Mouse (Mus musculus): ENCODE measurements at regions not wholly inside any gene's neighbourhood (a gene's known extent, or its start where the extent isn't known, plus 50 kb on each side); places are given as distances from the start of the nearest gene placed in this dataset.

DNA sequence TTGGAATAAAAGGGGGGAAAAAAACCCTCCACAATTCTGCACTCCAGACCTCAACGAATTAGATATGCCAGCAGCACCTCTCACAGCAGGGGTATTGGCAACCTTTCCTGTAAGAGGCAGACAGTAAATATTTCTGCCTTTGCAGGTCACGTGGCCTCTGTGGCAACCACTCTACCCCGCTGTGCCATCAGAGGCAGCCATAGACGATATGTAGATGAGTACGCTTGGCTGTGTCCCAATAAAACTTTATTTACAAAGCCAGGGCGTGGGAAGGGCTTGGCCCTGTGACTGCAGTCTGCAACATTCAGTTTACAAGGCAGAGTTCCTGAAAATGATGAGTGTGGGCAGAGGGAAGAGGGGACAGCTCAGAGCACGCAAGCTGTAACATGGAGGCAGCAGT lies 158.7 kb upstream of the Dio3 start:
- TF ChIP-seq CTCF (conservative IDR thresholded peaks at IDR 0.05 in 1 of 2, IDR thresholded peaks at IDR 0.05 in 1 of 2; ENCODE audit: low read depth in 2 of 2, low read length in 2 of 2), result no peak
- TF ChIP-seq POLR2A (IDR thresholded peaks at IDR 0.05; ENCODE audit: low read depth, low read length), result no peak
- TF ChIP-seq MEF2A (IDR thresholded peaks at IDR 0.05; ENCODE audit: borderline replicate concordance, low read depth, low read length), result no peak
- no peak for TF ChIP-seq RAD21 (IDR thresholded peaks at IDR 0.05; ENCODE audit: low read depth, low read length)
- no peak for TF ChIP-seq NRF1 (IDR thresholded peaks at IDR 0.05; ENCODE audit: low read depth, low read length)
- TF ChIP-seq HCFC1 (IDR thresholded peaks at IDR 0.05; ENCODE audit: low read depth, low read length), result no peak
- TF ChIP-seq ETS1 (conservative IDR thresholded peaks at IDR 0.05; ENCODE audit: low read depth, low read length), result no peak
- no peak for TF ChIP-seq ZMIZ1 (IDR thresholded peaks at IDR 0.05; ENCODE audit: low read depth, low read length)
- TF ChIP-seq USF1 (IDR thresholded peaks at IDR 0.05; ENCODE audit: low read depth, low read length), result no peak
- TF ChIP-seq ZNF384 (IDR thresholded peaks at IDR 0.05; ENCODE audit: low read depth, low read length), result no peak

Data from CH12.LX (cell line).